Mouse (Mus musculus) T-cell, adult 2 months (primary cell): ENCODE results near the gene 9430097D07Rik.

Experiments used
- DNase-seq: peaks from one replicate; pipeline ENCODE4 v3.0.0; 2022; ENCODE audit warnings: low spot score

Gene 9430097D07Rik

GRCm38 (mm10) chr2:32575586-32576160 lies at the start of gene 9430097D07Rik:
TSS of gene 9430097D07Rik (minus strand) at chr2:32575684.
- DNase-seq: peak; percentile 50

- no peak for DNase-seq
Measured at GRCm38 (mm10) chr2:32624111-32624748, 48.7 kb upstream of the 9430097D07Rik start.

GRCm38 (mm10) chr2:32621517-32621859 lies 46.0 kb upstream of the 9430097D07Rik start, which contains the start of gene Ak1:
TSS of gene Ak1 (plus strand) at chr2:32621758.
- no peak for DNase-seq

- no peak for DNase-seq
Measured at GRCm38 (mm10) chr2:32620682-32621516, 45.4 kb upstream of the 9430097D07Rik start.

- DNase-seq: no peak
Measured at GRCm38 (mm10) chr2:32618051-32618450, 42.6 kb upstream of the 9430097D07Rik start.

GRCm38 (mm10) chr2:32617601-32618000 lies 42.1 kb upstream of the 9430097D07Rik start:
- no peak for DNase-seq

GRCm38 (mm10) chr2:32617109-32617508 lies 41.6 kb upstream of the 9430097D07Rik start:
- no peak for DNase-seq

- no peak for DNase-seq
Measured at GRCm38 (mm10) chr2:32612274-32612673, 36.8 kb upstream of the 9430097D07Rik start.

GRCm38 (mm10) chr2:32610610-32611229 lies 35.2 kb upstream of the 9430097D07Rik start:
- no peak for DNase-seq

GRCm38 (mm10) chr2:32608778-32609435 lies 33.4 kb upstream of the 9430097D07Rik start:
- DNase-seq: no peak

GRCm38 (mm10) chr2:32608141-32608777 lies 32.8 kb upstream of the 9430097D07Rik start:
- DNase-seq: peak; percentile 27

- DNase-seq: peak; percentile 36
Measured at GRCm38 (mm10) chr2:32607262-32607947, 31.9 kb upstream of the 9430097D07Rik start.

- peak; percentile 58 for DNase-seq
Measured at GRCm38 (mm10) chr2:32606161-32607142, 31.0 kb upstream of the 9430097D07Rik start.

- DNase-seq: no peak
Measured at GRCm38 (mm10) chr2:32604631-32605030, 29.1 kb upstream of the 9430097D07Rik start.

- DNase-seq: peak; percentile 83
Measured at GRCm38 (mm10) chr2:32602600-32603054, 27.1 kb upstream of the 9430097D07Rik start.

GRCm38 (mm10) chr2:32601417-32602065 lies 26.1 kb upstream of the 9430097D07Rik start:
- DNase-seq: peak; percentile 19

- DNase-seq: no peak
Measured at GRCm38 (mm10) chr2:32599409-32599808, 23.9 kb upstream of the 9430097D07Rik start, which contains the start of gene St6galnac6. TSS of gene St6galnac6 (plus strand) at chr2:32599709.

GRCm38 (mm10) chr2:32598506-32598905 lies 23.0 kb upstream of the 9430097D07Rik start:
- DNase-seq: no peak

- DNase-seq: no peak
Measured at GRCm38 (mm10) chr2:32597699-32598098, 22.2 kb upstream of the 9430097D07Rik start.
